Mouse (Mus musculus) G1E-ER4 (cell line): Measurements from ENCODE around the gene Psma6. TPM values are rescaled to one million over a fixed set of nuclear protein-coding genes. Genes with fewer than 3 reads are reported as not detected.

ENCODE experiments used
- GATA1 ChIP-seq: IDR thresholded peaks from one replicate; pipeline ENCODE4 v1.8.0; 2012; ENCODE audit warnings: low read length, inconsistent platforms
- polyA plus RNA-seq: library from polyadenylated mRNA; stranded (reverse); fragments of >175 nt; gene quantifications from 2 replicates; pipeline ENCODE4 v1.2.3, GENCODE M21; 2012

Gene Psma6
- polyA plus RNA-seq, 1 experiment, result 12.2 TPM

- TF ChIP-seq GATA1, result no peak
Observed at GRCm38 (mm10) chr12:55446746-55447395, 62.8 kb downstream of the Psma6 start.

- TF ChIP-seq GATA1, result no peak
Observed at GRCm38 (mm10) chr12:55447396-55447760, 63.4 kb downstream of the Psma6 start.

GRCm38 (mm10) chr12:55448457-55448856 is 64.4 kb downstream of the Psma6 start:
- no peak for TF ChIP-seq GATA1

- TF ChIP-seq GATA1, result no peak
Observed at GRCm38 (mm10) chr12:55449048-55449447, 65.0 kb downstream of the Psma6 start.

- no peak for TF ChIP-seq GATA1
Observed at GRCm38 (mm10) chr12:55450421-55450820, 66.4 kb downstream of the Psma6 start.

- TF ChIP-seq GATA1, result no peak
Observed at GRCm38 (mm10) chr12:55452839-55453238, 68.8 kb downstream of the Psma6 start.

GRCm38 (mm10) chr12:55453924-55454323 is 69.9 kb downstream of the Psma6 start:
- no peak for TF ChIP-seq GATA1

- TF ChIP-seq GATA1, result no peak
Observed at GRCm38 (mm10) chr12:55455206-55455605, 71.2 kb downstream of the Psma6 start.

GRCm38 (mm10) chr12:55456136-55456535 is 72.1 kb downstream of the Psma6 start:
- TF ChIP-seq GATA1, result no peak

GRCm38 (mm10) chr12:55456893-55457292 is 72.9 kb downstream of the Psma6 start:
- TF ChIP-seq GATA1, result no peak

- TF ChIP-seq GATA1, result no peak
Observed at GRCm38 (mm10) chr12:55459739-55460138, 75.7 kb downstream of the Psma6 start.

GRCm38 (mm10) chr12:55460900-55461299 is 76.9 kb downstream of the Psma6 start:
- no peak for TF ChIP-seq GATA1

GRCm38 (mm10) chr12:55461767-55462166 is 77.7 kb downstream of the Psma6 start:
- no peak for TF ChIP-seq GATA1

- TF ChIP-seq GATA1, result no peak
Observed at GRCm38 (mm10) chr12:55462456-55462855, 78.4 kb downstream of the Psma6 start.

GRCm38 (mm10) chr12:55463087-55463486 is 79.1 kb downstream of the Psma6 start:
- TF ChIP-seq GATA1, result no peak

GRCm38 (mm10) chr12:55463992-55464845 is 80.2 kb downstream of the Psma6 start:
- no peak for TF ChIP-seq GATA1

GRCm38 (mm10) chr12:55464846-55465361 is 80.9 kb downstream of the Psma6 start:
- TF ChIP-seq GATA1, result no peak
